Mouse (Mus musculus): ENCODE measurements around the gene Pgk2.
"Not testable (repeated sequence)": the region's sequence is repeated elsewhere in the genome, so short reads cannot be mapped to it uniquely, and the experiment has no call there.

The Pgk2 gene

GRCm38 (mm10) chr17:40208540-40208939 lies at the start of gene Pgk2:
Gene Pgk2 (minus strand): TSS chr17:40208640.
- DNase-seq = no peak

DNA sequence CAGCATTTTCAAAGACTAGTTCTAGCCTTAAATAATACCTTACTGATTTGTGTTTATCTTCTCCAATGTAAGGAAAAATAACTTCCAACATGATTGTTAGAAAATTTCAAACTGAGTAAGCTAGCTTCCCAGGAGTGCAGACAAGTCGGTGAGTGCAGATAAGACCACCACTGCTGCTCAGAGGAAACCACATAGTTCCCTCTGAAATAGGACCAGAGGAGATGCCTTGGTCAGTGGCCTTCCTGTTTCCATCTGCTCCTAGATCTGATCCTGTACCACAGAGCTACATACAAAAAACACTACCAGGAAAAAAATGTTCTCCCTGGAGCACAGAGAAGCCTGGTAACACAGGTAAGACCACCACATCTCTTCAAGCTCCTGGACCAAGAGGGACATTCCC lies 44.0 kb upstream of the Pgk2 start:
- no peak for DNase-seq

DNA sequence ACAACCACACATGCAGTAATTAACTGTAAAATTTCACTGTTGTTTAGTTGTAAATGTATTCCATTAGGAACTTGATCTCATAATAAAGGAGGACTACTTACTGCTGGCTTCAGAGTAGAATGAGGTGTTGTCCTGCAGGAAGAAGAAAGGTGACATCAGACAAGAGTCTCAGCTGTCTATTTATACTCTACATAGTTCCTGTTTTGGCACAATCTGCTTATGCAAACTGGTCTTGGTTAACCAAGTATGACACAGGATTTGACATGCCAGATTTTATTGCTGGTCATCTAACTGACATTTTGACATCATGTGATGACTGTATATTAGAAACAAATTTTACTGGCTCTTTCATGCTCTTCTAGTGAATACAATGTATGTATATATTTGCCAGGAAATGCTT lies 33.7 kb upstream of the Pgk2 start, which contains the start of gene Crisp3:
Crisp3 (minus strand) TSS at position 154 of the 400 bp plus-strand sequence.
- no peak for DNase-seq

DNA sequence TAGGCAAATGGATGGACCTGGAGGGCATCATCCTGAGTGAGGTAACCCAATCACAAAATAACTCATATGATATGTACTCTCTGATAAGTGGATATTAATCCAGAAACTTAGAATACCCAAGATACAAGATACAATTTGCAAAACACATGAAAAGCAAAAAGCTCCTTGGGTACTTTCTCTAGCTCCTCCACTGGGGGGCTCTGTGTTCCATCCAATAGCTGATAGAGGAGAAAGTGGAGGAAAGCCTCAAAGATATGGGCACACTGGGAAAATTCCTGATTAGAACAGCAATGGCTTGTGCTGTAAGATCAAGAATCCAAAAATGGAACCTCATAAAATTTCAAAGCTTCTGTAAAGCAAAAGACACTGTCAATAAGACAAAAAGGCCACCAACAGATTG lies 6.6 kb downstream of the Pgk2 start:
- not testable (repeated sequence) for DNase-seq

DNA sequence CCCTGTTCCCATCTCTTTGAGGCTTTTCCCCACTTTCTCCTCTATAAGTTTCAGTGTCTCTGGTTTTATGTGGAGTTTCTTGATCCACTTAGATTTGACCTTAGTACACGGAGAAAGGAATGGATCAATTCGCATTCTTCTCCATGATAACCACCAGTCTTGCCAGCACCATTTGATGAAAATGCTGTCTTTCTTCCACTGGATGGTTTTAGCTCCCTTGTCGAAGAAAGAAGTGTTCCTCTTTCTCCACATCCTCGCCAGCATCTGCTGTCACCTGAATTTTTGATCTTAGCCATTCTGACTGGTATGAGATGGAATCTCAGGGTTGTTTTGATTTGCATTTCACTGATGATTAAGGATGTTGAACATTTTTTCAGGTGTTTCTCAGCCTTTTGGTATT lies 18.2 kb downstream of the Pgk2 start:
- DNase-seq = not testable (repeated sequence)

DNA sequence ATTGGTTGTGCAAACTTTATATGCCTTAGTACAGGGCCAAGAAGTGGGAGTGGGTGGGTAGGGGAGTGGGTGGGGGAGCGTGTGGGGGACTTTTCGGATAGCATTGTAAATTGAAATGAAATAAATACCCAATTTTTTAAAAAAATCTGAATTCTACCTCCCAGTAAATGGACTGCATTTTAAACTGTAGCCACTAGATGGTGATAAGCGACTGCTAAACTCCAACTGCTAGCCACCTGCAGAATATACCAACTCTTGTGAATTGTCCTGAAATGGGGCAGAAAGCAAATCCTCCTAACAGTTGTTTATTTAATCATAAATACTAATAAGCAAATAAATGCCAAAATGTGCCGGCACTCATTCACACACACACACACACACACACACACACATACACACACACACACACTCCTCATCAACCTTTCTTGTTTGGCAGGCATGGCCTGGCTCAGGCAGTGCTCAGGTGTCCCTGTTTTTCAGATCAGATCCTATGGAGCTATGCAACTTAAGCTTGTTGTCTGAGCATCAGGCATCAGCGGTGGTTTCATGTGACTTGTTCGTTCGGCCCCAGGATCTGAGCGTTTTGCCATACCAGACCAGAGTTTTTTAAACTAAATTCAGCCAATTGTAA lies 50.6 kb downstream of the Pgk2 start:
- not testable (repeated sequence) for DNase-seq

All from kidney, postnatal 25 days (tissue).